Mouse (Mus musculus): ENCODE data around the gene Cmklr1.

DNA sequence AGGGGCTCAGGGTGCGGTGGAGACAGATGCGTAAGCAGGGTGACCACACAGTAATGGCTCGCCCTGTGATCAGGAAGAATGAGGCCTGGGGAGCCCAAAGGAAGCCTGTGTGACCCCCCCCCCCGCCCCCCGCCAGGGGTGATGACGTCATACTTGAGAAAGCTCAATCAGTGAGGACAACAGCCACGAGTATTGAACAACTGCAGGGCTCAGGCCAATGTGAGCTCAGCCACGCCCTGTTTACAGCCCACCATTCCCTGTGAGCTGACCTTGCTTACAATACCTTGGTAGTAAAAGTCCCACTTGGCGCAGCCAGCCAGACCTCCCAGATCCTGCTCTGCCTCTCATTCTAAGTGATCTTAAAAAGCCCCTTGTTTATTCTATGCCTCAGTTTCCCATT is 69.4 kb downstream of the Cmklr1 start:
- TF ChIP-seq CTCF (IDR thresholded peaks at IDR 0.05; ENCODE audit: borderline replicate concordance, control insufficient read depth, extremely low read depth, insufficient read depth, low read length, poor library complexity) (no peak), POLR2A (IDR thresholded peaks at IDR 0.05; ENCODE audit: control insufficient read depth, extremely low read depth, insufficient read depth, low read length, poor library complexity) (no peak)
